Mouse (Mus musculus) embryonic fibroblast, embryonic 13.5 days (primary cell): Measurements from ENCODE around the gene Hoxd8.

ENCODE experiments used
- CTCF ChIP-seq: IDR thresholded peaks from 2 replicates; pipeline ENCODE4 v1.5.1; 2011; ENCODE audit warnings: mild to moderate bottlenecking, control low read depth, low read length, moderate library complexity, borderline replicate concordance; ENCODE audit not compliant: insufficient read depth
- POLR2A ChIP-seq: IDR thresholded peaks from 2 replicates; pipeline ENCODE4 v1.6.1; 2011; ENCODE audit warnings: low read depth, mild to moderate bottlenecking, control low read depth, low read length, moderate library complexity

DNA sequence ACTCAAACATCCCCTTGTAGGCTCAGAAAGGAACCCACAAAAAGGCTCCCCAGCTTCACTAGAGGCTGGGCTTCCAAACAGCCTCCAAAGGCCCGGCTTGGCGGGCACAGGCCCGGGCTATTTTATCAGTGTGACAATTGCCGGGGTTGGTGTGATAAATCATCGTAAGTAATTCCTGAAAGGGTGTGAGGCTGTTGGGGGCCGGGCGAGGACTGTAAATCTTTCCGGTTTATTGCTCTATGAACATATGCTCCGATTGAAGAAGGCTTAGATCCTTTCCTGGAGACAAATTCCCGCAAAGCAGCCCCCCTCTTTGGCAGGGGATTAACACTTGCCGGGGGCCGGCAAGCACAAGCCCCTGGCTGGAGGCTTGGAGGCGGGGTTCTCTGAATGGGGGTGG lies 30.0 kb downstream of the Hoxd8 start:
- TF ChIP-seq CTCF (no peak), POLR2A (no peak)
